Mouse (Mus musculus): ENCODE data around the gene Frmd6.

GRCm38 (mm10) chr12:70876270-70876998 lies 51.1 kb downstream of the Frmd6 start:
- TF ChIP-seq CTCF (IDR thresholded peaks at IDR 0.05; ENCODE audit: low read depth) (no peak), EP300 (IDR thresholded peaks at IDR 0.05; ENCODE audit: low read depth) (no peak)
